Mouse (Mus musculus) intestine, embryonic 14.5 days (tissue): ENCODE data around the gene Snx10. TPM values are rescaled to one million over a fixed set of nuclear protein-coding genes. Genes with fewer than 3 reads are reported as not detected.
"Not testable (repeated sequence)": the region's sequence is repeated elsewhere in the genome, so short reads cannot be mapped to it uniquely, and the experiment has no call there.

ENCODE experiments used
- ATAC-seq: fragments of 200-750 bp; cut with Nextera tagmentation; replicated peaks from 2 replicates; pipeline ENCODE4 v1.8.0; 2017; ENCODE audit warnings: low read depth, moderate number of reproducible peaks, moderate TSS enrichment, moderate library complexity; ENCODE audit not compliant: low FRiP score, low TSS enrichment
- DNase-seq: peaks from one replicate; pipeline ENCODE4 v3.0.0-alpha.2; 2018; ENCODE audit warnings: low spot score
- H3K27ac ChIP-seq: fragments of 300-500 bp; sonication (generic); 2 replicates; pipeline ENCODE4 v1.5.1; 2014; ENCODE audit warnings: low read depth, mild to moderate bottlenecking, control low read depth
- H3K27me3 ChIP-seq: fragments of 300-500 bp; sonication (generic); replicated peaks from 2 replicates; pipeline ENCODE4 v1.6.1; 2014; ENCODE audit warnings: low read length, control low read depth; ENCODE audit not compliant: control insufficient read depth, insufficient read depth
- H3K36me3 ChIP-seq: fragments of 300-500 bp; sonication (generic); 2 replicates; pipeline ENCODE4 v1.6.1; 2014; ENCODE audit warnings: low read length, control low read depth; ENCODE audit not compliant: control insufficient read depth, insufficient read depth
- H3K4me1 ChIP-seq: fragments of 300-500 bp; sonication (generic); replicated peaks from 2 replicates; pipeline ENCODE4 v1.6.1; 2014; ENCODE audit warnings: low read length, control low read depth, mixed read lengths; ENCODE audit not compliant: control insufficient read depth, insufficient read depth
- H3K4me2 ChIP-seq: fragments of 300-500 bp; sonication (generic); 2 replicates; pipeline ENCODE4 v1.6.1; 2014; ENCODE audit warnings: low read length
- H3K4me3 ChIP-seq: fragments of 300-500 bp; sonication (generic); 2 replicates; pipeline ENCODE4 v1.5.1; 2014; ENCODE audit warnings: low read depth, low read length, control low read depth, mixed read lengths
- H3K9ac ChIP-seq: fragments of 300-500 bp; sonication (generic); 2 replicates; pipeline ENCODE4 v1.6.1; 2014; ENCODE audit warnings: mild to moderate bottlenecking, low read length
- H3K9me3 ChIP-seq: fragments of 300-500 bp; sonication (generic); 2 replicates; pipeline ENCODE4 v1.6.1; 2016; ENCODE audit warnings: low read length, control low read depth; ENCODE audit not compliant: control insufficient read depth
- WGBS: fragments of 180-500 bp; shearing (Covaris S2); extraction: QIAGEN DNeasy Blood & Tissue Kit; methylation state at CpG from one replicate; pipeline ENCODE4 v1.1.7; 2014; 5-methylcytosine and 5-hydroxymethylcytosine counted together
- polyA plus RNA-seq: library from polyadenylated mRNA; unstranded; fragments of >200 nt; fragmentation: Nextera tagmentation; extraction: Ambion mirVana; gene quantifications from 2 replicates; pipeline ENCODE4 v1.2.1, GENCODE M21; 2014

Snx10 gene
- polyA plus RNA-seq, result 16.4 and 18.0 TPM in 2 replicates

DNA sequence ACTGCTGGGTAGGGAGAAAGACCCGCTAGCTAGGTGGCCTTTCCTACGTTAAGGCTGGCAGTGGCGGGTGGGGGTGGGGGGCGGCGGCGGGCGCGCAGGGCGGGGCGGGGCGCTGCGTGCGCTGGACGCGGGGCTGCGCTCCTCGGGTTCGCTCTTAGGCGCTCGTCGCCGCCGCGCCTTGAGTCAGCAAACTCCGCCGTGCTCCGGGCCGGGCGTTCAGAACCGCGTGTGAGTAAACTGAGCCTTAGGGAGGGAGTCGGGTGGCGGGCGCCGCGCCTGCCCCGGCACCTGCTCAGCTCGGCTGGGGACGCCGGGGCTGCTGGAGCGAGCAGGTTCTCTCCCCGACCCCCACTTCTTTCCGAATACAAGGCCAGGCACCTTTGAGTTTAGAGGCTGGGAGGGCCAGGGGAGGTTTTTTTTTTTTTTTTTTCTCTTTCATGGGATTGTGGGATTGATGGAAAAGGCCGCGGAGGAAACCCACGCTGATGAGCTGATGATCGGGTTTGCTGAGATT, at the start of gene Snx10:
Snx10 (plus strand) TSS at position 95 of the 514 bp plus-strand sequence.
- DNase-seq (peak; percentile 76), ATAC-seq (peak; percentile 79; the same call in 1 of the 2 replicates)
- Histone ChIP-seq H3K4me3 (peak within 1 kb of the TSS; percentile 62), H3K27ac (no peak within 1 kb of the TSS), H3K4me1 (peaks cover 5% of the 10 kb centered on the region; the same call in 1 of the 2 replicates), H3K9ac (peak within 1 kb of the TSS; percentile 56), H3K36me3 (no peaks in the 10 kb centered on the region), H3K9me3 (no peaks in the 10 kb centered on the region), H3K4me2 (peak within 1 kb of the TSS; percentile 90), H3K27me3 (no peaks in the 10 kb centered on the region)
- 0% methylated on average over 47 of the region's 47 CpGs for WGBS

- Histone ChIP-seq H3K27me3 (no peaks in the 10 kb centered on the region), H3K4me3 (no peak overlapping the region), H3K36me3 (peaks cover 87% of the 10 kb centered on the region), H3K4me2 (no peak overlapping the region), H3K4me1 (no peaks in the 10 kb centered on the region), H3K9ac (no peak overlapping the region), H3K27ac (no peak overlapping the region), H3K9me3 (no peaks in the 10 kb centered on the region)
- WGBS, result 92% methylated on average over 4 of the region's 4 CpGs
- DNase-seq, result no peak
- no peak for ATAC-seq
Observed at GRCm38 (mm10) chr6:51479136-51479731, 44.5 kb upstream of the Snx10 start.

DNA sequence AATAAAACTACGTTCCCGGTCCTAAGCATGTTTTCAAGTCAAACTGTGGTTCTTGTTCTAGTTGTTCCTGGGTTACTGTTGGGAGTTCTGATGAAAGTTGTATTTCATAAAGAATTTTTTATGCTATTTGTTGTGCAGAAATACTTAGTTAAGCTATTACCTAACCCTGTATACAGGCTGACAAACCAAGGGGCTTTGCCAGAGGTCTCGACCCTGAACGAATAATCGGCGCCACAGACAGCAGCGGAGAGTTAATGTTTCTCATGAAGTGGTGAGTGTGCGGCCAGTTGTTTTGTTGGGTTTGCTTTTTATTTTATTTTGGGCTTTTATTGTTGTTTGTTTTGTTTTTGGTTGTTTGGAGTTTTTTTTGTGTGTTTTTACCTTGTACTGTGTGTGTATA, 42.2 kb upstream of the Snx10 start:
- no peak overlapping the region for H3K27ac ChIP-seq
- H3K4me1 ChIP-seq, result no peaks in the 10 kb centered on the region
- H3K36me3 ChIP-seq, result peaks cover 66% of the 10 kb centered on the region
- DNase-seq (no peak), ATAC-seq (no peak)
- H3K4me2 ChIP-seq, result no peak overlapping the region
- H3K9ac ChIP-seq, result no peak overlapping the region
- no peaks in the 10 kb centered on the region for H3K27me3 ChIP-seq
- no peaks in the 10 kb centered on the region for H3K9me3 ChIP-seq
- no peak overlapping the region for H3K4me3 ChIP-seq
- WGBS, result 95% methylated on average over 8 of the region's 8 CpGs

DNA sequence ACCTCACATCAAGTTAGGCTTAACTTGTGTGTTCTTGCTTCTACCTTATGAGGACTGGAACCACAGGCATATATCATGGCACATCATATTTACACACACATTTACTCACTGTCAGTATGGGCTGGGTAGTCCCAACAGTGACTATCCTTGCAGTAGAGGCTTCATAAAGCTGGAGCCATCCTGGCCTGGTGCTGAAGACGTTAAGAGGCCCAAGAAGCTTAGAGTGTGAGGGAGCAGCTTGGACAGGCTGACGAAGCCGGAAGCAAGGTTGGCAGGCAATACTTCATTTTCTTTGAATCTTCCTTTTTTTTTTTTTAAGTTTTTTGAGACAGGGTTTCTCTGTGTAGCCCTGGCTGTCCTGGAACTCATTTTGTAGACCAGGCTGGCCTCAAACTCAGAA, 39.8 kb upstream of the Snx10 start:
- no peak for DNase-seq
- 89% methylated on average over 3 of the region's 3 CpGs for WGBS
- no peak for ATAC-seq
- no peaks in the 10 kb centered on the region for H3K27me3 ChIP-seq
- H3K4me2 ChIP-seq, result no peak overlapping the region
- no peaks in the 10 kb centered on the region for H3K4me1 ChIP-seq
- H3K4me3 ChIP-seq, result no peak overlapping the region
- no peak overlapping the region for H3K9ac ChIP-seq
- H3K36me3 ChIP-seq, result peaks cover 45% of the 10 kb centered on the region
- no peak overlapping the region for H3K27ac ChIP-seq
- 0 out of 2 replicates have a peak, but pooled peaks cover 4% of the 10 kb centered on the region for H3K9me3 ChIP-seq

- H3K27me3 ChIP-seq, H3K9ac ChIP-seq, H3K4me2 ChIP-seq, H3K4me3 ChIP-seq, H3K9me3 ChIP-seq, H3K4me1 ChIP-seq, DNase-seq, ATAC-seq, H3K27ac ChIP-seq: not testable (repeated sequence)
- peaks cover 38% of the 10 kb centered on the region for H3K36me3 ChIP-seq
- WGBS, result 89% methylated on average over 8 of the region's 8 CpGs
Observed at GRCm38 (mm10) chr6:51484556-51484955, 39.1 kb upstream of the Snx10 start.

DNA sequence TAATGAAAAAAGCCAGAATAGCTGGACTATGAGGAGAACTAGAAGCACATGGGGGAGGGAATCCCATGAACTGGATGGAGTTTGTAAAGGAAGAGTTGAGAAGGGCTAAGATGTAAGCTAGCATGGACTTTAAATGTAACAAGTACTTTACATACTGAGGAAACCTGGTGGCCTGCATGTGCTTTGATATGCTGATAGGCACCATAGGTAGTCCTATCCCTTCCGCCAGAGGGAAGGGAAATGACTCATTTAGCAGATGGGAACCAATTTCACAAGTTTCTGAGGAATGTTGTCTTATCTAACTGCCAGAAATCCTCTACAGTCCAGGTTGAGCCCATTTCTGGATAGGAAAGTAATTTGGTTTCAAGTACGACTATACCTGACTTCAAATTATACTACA, 38.1 kb upstream of the Snx10 start:
- Histone ChIP-seq H3K4me1 (peaks cover 4% of the 10 kb centered on the region; the same call in 1 of the 2 replicates), H3K9ac (no peak overlapping the region), H3K9me3 (0 out of 2 replicates have a peak, but pooled peaks cover 4% of the 10 kb centered on the region), H3K27me3 (no peaks in the 10 kb centered on the region), H3K36me3 (peaks cover 27% of the 10 kb centered on the region), H3K4me3 (no peak overlapping the region), H3K27ac (no peak overlapping the region), H3K4me2 (no peak overlapping the region)
- DNase-seq (no peak), ATAC-seq (no peak)
- 63% methylated on average over 2 of the region's 2 CpGs for WGBS

DNA sequence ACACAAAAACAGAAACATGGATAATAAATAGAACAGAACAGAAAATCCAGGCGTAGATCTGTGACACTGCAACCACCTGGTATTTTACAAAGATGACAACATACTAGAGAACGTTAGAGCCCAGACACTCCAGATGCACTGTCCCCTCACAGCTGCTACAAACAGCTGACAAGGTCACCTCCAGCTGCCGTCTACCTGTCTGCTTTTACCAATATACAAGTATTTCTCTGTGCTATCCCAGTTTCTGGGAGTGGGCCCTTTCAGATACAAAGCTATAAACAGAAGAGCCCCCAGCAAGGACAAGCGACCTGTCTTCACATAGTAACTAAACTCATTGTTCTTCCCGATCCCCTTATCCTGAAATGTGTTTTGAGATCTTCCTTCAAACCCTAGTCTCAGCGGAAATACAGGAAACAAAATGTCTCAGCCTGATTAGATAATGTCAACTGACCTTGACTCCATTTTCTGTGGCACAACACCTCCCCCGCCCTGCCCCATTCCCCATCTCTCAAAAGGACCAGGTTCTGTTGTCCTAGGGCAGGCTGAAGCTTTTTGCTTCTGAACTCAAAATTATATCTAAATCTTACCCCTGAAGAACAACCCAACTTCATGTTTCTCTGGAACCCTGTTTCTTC, 37.5 kb upstream of the Snx10 start:
- no peak overlapping the region for H3K4me2 ChIP-seq
- 42% methylated on average over 7 of the region's 7 CpGs for WGBS
- 0 out of 2 replicates have a peak, but pooled peaks cover 4% of the 10 kb centered on the region for H3K9me3 ChIP-seq
- H3K4me3 ChIP-seq, result no peak overlapping the region
- no peak for ATAC-seq
- no peak overlapping the region for H3K27ac ChIP-seq
- H3K9ac ChIP-seq, result no peak overlapping the region
- H3K36me3 ChIP-seq, result peaks cover 22% of the 10 kb centered on the region
- peaks cover 4% of the 10 kb centered on the region; the same call in 1 of the 2 replicates for H3K4me1 ChIP-seq
- H3K27me3 ChIP-seq, result no peaks in the 10 kb centered on the region
- no peak for DNase-seq

- ATAC-seq, result no peak
- 83% methylated on average over 5 of the region's 5 CpGs for WGBS
Observed at GRCm38 (mm10) chr6:51486731-51487130, 37.0 kb upstream of the Snx10 start.

More at GRCm38 (mm10) chr6:51486731-51487130, 37.0 kb upstream of the Snx10 start:
- no peak overlapping the region for H3K9ac ChIP-seq
- H3K4me3 ChIP-seq, result no peak overlapping the region
- H3K27me3 ChIP-seq, result no peaks in the 10 kb centered on the region
- H3K27ac ChIP-seq, result no peak overlapping the region
- H3K4me1 ChIP-seq, result peaks cover 4% of the 10 kb centered on the region; the same call in 1 of the 2 replicates
- H3K9me3 ChIP-seq, result 0 out of 2 replicates have a peak, but pooled peaks cover 4% of the 10 kb centered on the region
- no peak for DNase-seq
- peaks cover 16% of the 10 kb centered on the region for H3K36me3 ChIP-seq
- H3K4me2 ChIP-seq, result no peak overlapping the region
